Mouse (Mus musculus): Measurements from ENCODE around the gene Pbdc1. TPM values are rescaled to one million over a fixed set of nuclear protein-coding genes. Genes with fewer than 3 reads are reported as not detected.
"Not testable (repeated sequence)": the region's sequence is repeated elsewhere in the genome, so short reads cannot be mapped to it uniquely, and the experiment has no call there.

Pbdc1 gene
- polyA plus RNA-seq (2012; rRNA removed) = 12.1 and 14.6 TPM in 2 replicates

DNA sequence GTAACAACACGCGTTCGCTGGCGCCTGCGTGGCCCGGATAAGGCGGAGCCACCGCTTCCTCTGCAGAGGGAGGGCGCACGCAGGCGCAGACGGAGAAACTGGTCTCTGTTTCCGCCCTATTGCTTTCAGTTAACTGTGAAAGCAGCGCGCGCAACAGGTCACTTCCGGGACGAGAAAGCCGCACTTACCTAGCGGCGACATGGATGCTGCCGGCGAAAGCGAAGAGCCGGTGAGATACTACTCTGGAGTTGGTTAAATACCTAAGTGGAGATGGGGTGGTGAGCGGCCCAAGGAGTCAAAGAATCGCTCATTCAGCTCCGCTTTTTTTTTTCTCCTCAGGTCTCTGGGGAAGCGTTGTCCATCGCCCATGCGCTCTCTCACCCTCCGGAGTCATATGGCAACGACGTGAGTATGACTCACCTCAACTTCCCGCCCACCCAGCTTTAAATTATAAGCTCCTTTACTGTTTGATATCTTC, at the start of gene Pbdc1:
Gene Pbdc1, plus strand, starts transcription at position 142 of the 478 bp plus-strand sequence.
- DNase-seq (ENCODE audit: extremely low spot score in 1 of 2, low spot score in 1 of 2) = peak; percentile 88 to 96

DNA sequence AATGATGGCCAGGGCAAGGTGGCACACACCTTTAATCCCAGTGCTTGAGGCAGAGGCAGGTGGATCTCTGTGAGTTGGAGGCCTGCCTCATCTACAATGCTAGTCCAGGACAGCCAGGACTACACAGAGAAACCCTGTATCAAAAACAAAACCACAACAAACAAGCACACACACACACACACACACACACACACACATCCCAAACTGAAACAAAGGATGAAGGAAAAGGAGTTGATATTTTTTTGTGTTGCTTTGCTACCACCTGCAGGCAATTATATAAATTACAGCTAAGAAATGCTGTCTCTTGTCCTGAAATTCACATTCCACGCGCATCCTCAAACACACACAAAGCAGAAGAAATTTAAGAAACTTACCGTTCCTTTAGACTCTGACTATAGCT, 41.9 kb upstream of the Pbdc1 start:
- peak in 1 of 2 experiments; percentile 42 for DNase-seq (ENCODE audit: extremely low spot score in 1 of 2, low spot score in 1 of 2)

DNA sequence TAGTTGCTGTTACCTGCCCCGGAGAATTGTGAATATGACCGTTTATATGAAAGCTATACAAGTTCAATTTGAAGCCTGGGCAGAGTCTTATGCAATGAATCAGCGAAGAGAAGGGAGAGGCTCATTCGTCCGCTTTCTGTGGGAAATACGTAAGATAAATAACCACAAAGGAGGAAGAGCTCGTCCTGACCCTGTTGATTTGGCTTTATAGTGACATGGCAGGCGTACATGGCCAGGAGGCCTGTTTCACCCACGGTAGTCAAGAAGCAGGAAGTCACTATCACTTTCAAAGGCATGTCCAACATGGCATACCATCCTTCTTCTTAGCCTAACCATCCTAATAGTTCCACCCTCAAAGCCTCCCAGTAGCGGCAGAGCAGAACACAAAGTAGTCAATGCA, 15.3 kb upstream of the Pbdc1 start:
- DNase-seq (ENCODE audit: extremely low spot score in 1 of 2, low spot score in 1 of 2) = no peak

DNA sequence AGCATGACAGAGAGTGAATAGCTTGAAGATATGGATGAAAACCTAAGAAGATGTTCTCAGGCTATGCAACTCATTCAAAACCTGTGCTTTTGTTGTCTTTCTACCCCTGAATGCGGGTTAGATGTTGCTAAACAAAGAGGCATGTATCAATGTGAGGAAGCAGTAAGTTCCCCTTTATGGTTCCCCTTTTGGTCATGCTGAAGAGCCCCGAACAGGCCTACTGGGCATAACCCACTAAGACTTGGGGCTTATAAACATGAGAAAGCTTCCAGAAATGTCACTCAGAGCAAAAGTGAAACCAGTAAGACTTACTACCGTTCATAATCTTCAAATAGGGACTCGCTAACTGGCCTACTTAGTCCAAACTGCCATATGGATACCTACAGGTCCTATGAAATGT, 14.8 kb upstream of the Pbdc1 start:
- DNase-seq (ENCODE audit: extremely low spot score in 1 of 2, low spot score in 1 of 2) = no peak

DNA sequence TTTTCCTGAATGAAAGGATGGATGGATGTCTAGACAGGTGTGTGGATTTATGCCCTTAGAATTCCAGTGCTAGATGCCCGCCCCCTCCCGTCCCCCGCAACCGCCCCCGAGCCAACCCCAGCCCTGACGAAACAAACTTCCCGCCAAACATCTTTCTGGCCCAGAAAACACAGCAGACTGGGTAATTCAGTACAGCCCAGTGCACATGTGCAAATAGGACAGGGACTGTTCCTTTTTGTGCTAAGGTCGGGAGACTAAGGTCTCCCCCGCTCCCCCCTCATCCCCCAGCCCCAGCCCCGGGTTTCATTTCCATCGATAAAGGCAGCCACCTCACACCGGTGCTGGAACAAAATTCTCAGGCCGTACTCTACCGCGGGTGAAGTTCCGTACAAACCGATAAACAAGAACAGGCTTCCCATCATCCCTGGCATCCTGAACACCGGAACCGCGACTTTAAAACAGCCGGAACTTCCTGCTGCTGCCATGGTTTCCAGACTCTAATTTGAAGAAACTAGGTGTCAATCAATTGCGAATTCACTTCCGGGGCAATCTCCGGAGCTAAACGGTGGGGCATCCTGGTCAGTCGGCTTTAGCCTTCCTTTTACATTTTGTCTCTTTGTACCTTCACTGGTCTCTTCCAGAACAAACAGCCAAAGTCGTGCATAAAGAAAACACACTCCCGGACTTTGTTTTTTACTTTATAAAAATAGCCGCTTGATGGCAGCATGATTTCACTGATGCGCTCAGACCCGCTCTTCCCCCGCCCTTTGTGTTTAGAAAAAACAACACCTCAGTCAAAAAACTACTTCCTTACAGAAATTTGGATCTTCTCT, 9.7 kb upstream of the Pbdc1 start:
- peak; percentile 79 to 96 for DNase-seq (ENCODE audit: extremely low spot score in 1 of 2, low spot score in 1 of 2)

DNA sequence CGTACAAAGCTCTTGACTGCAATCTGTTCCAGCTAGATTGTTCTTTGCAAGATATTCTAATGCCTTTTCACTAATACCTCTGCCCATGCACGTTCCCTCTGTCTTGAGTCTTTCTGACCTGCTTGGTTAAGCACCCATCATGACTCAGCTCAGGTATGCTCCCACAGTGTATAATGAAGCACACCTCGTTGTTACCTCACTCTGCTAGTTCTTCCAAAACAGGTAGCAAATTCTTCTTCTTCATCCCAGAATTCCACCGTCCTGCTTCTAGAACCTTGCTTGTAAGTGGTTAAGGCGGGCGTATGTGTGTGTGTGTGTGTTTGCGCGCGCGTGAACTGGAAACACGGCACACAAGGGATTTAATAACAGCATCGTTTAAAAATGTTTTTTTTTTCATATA, 405 bp upstream of the Pbdc1 start:
- no peak for DNase-seq (ENCODE audit: extremely low spot score in 1 of 2, low spot score in 1 of 2)

DNA sequence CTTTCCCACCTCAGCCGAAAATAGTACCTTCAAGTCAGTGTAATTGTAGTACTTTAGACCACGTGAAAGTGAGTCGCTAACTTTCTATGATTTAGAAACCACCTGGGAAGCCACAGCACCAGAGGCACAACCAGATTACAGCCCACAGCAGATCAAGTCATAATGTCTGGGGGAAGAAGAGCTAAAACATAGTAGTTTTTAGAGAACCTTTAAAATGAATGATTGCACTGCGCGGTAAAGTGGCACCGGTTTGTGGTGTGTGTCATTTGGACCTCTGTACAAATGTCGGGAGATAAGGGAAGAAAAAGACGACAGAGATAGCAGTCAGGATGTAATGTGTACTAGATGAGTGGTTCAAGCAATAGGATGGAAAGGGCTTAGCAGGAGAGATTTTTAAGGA, 540 bp downstream of the Pbdc1 start:
- DNase-seq (ENCODE audit: extremely low spot score in 1 of 2, low spot score in 1 of 2) = no peak

DNA sequence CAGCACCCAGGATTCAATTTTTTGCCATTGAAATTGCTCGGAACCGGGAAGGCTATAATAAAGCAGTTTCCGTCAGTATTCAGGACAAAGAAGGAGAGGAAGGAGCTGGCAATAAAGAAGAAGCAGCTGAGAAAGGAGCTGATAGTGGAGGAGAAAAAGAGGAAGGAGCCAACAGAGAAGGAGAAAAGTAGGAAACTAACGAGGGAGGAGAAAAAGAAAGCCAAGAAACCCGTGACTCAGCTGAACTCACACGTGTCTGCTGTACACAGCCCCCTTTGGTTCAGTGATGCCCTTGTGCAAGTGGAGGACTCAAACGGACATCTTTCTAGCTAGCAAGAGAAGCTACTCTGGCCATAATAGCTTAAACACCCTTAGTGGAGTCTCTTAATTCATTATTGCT, 3.5 kb downstream of the Pbdc1 start:
- DNase-seq (ENCODE audit: extremely low spot score in 1 of 2, low spot score in 1 of 2) = not testable (repeated sequence)

DNA sequence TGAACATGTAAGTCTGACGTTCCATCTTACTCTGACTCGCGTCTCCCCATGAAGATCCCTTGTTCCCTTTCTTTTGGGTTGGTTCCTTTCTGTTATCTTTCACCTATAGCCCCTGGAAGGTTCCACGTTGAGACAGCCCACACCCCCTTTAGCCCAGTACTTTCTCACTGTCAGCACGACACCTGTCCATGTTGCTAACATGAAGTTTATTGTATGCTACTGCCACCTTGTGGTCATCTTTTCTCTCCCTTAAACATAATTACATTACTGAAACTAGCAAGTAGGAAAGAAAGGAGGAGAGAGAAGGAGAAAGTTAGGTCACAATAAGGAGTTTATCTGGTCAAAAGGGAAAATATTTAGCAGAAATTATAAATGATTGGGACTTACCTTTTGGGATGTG, 24.6 kb downstream of the Pbdc1 start:
- DNase-seq (ENCODE audit: extremely low spot score in 1 of 2, low spot score in 1 of 2) = peak in 1 of 2 experiments; percentile 68

DNA sequence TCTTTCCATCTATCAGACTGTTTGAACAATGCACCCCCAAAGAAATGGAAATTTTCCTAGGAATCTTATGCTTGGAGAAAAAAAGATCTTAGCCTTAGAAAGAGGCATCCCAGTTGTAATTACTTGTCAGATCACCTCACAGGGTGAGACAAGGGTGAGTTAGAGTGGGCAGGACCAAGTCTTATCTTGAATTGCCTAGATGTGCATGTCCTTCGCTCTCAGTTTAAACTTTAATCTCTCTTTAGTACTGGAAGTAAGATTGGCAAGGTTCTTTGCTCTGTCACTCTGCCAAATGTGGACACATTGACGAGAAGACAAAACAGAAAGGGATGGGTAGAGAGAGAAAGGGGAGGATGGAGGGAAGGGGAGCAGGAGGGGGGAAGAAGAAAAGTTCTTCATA, 35.4 kb downstream of the Pbdc1 start:
- no peak for DNase-seq (ENCODE audit: extremely low spot score in 1 of 2, low spot score in 1 of 2)

DNA sequence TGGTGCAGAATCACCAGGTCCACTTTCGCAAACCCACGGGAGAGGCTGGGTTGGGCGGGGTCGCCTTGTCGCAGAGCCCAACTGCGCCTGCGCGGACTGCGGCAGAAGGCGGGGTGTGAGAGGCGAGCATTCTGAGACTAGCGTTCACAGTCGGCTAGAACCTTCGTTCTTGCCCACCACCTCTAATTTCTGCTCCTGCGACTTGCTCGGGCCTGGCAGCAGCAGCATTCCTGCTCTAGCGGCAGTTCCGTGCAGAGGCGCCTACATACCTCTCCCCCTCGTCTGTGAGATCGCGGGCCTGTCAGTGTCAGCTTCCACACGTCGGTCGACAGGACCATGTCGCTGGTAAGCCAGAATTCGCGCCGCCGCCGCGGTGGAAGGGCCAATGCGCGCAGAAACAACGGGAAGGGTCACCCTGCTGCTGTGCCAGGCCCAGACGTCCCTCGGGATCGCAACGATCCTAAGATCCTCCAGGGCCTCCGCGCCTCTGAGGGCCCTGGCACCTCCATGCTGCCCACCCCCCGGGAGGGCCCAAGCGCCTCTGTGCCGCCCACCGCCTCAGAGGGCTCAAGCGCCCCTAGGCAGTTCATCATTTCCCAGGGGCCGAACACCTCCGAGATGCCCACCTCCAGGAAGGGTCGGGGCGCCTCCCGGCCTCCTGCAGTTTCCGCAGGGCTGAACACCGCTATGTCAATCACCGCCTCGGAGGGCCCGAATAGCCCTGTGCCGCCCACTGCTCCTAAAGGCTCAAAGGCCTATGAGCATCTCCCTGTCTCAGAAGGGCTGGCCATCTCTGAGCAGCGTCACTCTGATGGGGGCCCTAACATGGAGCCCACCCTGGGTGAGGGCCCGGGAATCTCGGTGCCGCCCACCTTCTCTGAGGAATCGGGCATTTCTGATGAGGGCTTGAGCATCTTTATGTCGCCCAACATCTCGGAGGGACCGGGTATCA, 41.0 kb downstream of the Pbdc1 start, which contains the start of gene Magee1:
Gene Magee1, plus strand, starts transcription at position 104 of the 952 bp plus-strand sequence.
- DNase-seq (ENCODE audit: extremely low spot score in 1 of 2, low spot score in 1 of 2) = peak; percentile 67 to 90

DNA sequence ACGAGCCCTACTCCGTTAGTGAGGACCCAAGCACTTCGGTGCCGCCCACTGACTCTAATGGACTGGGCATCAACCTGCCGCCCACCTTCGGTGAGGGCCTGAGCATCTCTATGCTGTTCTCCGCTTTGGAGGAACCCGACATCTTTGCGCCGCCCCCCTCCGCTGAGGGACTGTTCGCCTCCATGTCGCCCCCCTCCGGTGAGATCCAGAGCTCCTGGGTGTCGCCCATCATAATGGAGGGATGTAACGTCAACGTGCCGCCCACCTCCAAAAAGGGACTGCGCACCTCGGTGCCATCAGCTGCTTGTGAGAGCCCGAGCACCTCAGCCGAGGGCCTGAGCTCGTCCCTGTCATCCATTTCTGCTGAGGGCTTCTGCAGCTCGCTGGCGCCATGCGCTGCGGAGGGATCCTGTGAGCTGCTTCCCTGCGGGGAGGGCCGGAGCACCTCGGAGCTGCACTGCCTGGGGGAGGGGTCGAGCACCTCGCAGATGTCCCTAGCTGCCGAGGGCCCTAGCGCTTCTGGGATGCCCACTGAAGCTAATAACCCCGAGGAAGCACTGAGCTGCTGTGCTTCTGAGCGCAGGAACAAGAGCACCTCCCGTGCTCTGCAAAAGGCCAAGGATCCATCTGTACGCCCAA, 41.8 kb downstream of the Pbdc1 start:
- peak; percentile 66 to 85 for DNase-seq (ENCODE audit: extremely low spot score in 1 of 2, low spot score in 1 of 2)

DNA sequence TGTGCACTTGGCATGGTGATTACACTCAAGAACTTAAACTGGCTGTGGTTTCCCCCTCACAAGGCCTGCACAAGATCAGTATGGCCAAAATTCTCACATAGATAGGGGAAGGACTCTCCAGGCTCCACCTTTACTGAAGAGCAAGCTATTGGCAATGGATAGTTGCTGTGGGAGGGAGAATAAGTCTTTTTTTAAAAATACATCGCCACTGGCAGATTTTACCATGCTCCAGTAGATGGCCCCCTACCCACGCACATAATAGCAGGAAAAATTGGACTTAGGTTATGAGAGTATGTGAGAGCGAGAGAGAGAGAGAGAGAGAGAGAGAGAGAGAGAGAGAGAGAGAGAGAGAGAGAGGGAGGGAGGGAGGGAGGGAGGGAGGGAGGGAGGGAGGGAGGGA, 45.3 kb downstream of the Pbdc1 start:
- DNase-seq (ENCODE audit: extremely low spot score in 1 of 2, low spot score in 1 of 2) = peak in 1 of 2 experiments; percentile 20

DNA sequence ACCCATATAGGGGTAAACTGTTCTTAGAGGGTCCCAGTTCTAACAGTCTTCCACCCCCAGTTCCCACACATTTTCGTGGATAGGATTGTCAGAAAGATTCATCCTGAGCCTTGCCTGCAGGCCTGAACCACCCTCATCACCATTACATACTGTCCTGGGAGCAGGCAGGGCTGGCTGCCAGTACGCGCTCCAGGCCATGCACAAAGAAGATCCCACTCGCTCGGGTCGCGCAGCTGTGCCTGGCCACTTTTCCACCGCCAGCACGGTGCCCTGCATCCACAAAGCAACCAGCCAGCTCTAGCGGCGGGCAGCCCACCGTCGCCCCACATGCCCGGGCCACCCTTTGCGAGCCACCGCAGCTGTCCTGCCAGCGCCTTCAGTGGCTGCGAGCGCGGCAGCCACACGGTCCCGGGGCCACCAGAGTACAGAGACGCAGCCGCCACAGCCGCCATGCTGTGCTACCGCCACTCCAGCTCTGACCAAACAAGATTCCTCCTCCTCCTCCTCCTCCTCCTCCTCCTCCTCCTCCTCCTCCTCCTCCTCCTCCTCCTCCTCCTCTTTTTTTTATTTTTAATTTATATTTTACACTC, 72.4 kb downstream of the Pbdc1 start:
- no peak for DNase-seq (ENCODE audit: extremely low spot score in 1 of 2, low spot score in 1 of 2)

DNA sequence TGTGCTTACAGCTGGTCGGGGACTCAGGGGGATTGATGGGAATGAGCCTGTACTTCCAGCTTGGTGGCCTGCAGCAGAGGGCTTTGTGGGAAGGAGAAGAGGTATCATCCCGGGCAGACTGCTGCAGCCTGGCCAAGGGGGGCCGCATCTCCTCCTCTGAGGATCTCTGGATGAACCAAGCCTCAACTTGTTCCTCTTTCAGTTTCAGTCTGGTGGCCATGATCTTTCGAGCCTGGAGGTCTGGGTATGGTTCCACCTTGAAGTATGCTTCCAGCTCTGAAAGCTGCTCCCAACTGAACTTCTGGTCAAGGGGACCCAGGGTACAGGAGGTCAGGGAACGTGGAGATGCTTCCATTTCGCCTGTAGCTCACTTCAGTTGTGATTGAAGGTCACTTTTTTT, 85.5 kb downstream of the Pbdc1 start:
- DNase-seq (ENCODE audit: extremely low spot score in 1 of 2, low spot score in 1 of 2) = not testable (repeated sequence)

Other genes with a start within 250 kb of the Pbdc1 start
- gene Magee2, start 222.5 kb upstream of the Pbdc1 start, polyA plus RNA-seq (2012; rRNA removed) = 5.6 and 7.5 TPM in 2 replicates
- gene Magee1, start 40.6 kb downstream of the Pbdc1 start, polyA plus RNA-seq (2012; rRNA removed) = 77.5 and 93.9 TPM in 2 replicates

All from frontal cortex, adult 2 months (tissue).